Mouse (Mus musculus) E14TG2a.4 (cell line): ENCODE measurements around the gene Ly9.

ENCODE experiments used
- H3K27me3 ChIP-seq: 2 replicates; pipeline ENCODE4 v1.6.1; 2014; ENCODE audit warnings: low read length, control low read depth; ENCODE audit not compliant: insufficient read depth
- H3K36me3 ChIP-seq: 2 replicates; pipeline ENCODE4 v1.6.1; 2014; ENCODE audit warnings: low read length, control low read depth; ENCODE audit not compliant: insufficient read depth
- H3K4me1 ChIP-seq: replicated peaks from 2 replicates; pipeline ENCODE4 v1.6.1; 2014; ENCODE audit warnings: low read depth, low read length, control low read depth
- H3K4me3 ChIP-seq: replicated peaks from 2 replicates; pipeline ENCODE4 v1.5.1; 2014; ENCODE audit warnings: mild to moderate bottlenecking, low read length
- H3K9me3 ChIP-seq: 2 replicates; pipeline ENCODE4 v1.6.1; 2014; ENCODE audit warnings: low read length, control low read depth
- CTCF ChIP-seq: conservative IDR thresholded peaks from 2 replicates; pipeline ENCODE4 v1.5.1; 2014; ENCODE audit warnings: low read length
- NANOG ChIP-seq: IDR thresholded peaks from 2 replicates; pipeline ENCODE4 v1.6.1; 2014; ENCODE audit warnings: borderline replicate concordance, low read length, mixed read lengths
- POU5F1 ChIP-seq: IDR thresholded peaks from 2 replicates; pipeline ENCODE4 v1.6.1; 2014; ENCODE audit warnings: low read length, borderline replicate concordance

Gene Ly9

DNA sequence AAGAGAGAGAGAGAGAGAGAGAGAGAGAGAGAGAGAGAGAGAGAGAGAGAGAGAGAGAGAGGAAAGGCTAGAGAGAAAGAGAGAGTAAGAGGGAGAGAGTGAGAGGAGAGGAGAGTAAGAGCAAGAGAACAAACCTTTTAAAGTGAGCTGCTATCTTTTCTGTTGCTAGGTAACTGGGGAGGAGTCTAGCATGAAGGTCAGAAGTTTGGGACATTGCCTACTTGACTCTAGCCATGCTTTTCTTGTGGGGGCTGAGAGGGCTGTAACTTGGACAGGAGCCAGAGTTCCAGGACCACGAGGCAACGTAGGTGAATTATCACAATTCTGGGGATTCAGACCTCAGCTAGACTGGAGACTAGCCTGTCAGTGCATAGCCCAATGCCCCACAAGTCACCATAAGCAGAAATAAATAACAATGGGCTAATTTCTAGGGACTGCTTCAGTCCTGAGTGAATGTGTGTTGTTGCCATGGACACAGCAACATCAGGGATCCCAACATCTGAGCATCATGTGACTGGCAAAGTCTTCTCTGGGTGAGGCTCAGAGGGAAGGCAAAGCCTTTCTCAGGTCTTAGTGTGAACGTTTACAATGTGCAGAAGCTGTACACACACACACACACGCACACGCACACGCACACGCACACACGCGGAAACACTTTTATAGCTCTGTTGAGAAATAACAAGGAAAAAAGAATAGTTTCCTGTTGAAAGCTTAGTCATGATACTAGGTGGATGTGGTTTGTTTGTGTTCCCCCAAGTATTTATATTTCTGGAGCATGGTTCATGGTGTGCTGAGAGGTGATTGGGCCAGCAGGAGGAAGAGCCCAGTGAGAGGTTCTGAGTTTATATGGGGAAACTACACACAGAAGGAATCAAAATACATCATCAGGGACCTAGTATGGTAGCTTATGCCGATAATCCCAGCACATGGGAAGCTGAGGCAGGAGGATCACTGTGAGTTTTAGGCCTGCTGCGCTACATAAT lies 53.6 kb downstream of the Ly9 start:
- H3K36me3 ChIP-seq: no peaks in the 10 kb centered on the region
- no peaks in the 10 kb centered on the region for H3K27me3 ChIP-seq
- TF ChIP-seq NANOG (no peak), POU5F1 (no peak), CTCF (no peak)
- H3K4me1 ChIP-seq: 0 out of 2 replicates have a peak, but pooled peaks cover 5% of the 10 kb centered on the region
- no peak overlapping the region for H3K4me3 ChIP-seq
- H3K9me3 ChIP-seq: peaks cover 17% of the 10 kb centered on the region

DNA sequence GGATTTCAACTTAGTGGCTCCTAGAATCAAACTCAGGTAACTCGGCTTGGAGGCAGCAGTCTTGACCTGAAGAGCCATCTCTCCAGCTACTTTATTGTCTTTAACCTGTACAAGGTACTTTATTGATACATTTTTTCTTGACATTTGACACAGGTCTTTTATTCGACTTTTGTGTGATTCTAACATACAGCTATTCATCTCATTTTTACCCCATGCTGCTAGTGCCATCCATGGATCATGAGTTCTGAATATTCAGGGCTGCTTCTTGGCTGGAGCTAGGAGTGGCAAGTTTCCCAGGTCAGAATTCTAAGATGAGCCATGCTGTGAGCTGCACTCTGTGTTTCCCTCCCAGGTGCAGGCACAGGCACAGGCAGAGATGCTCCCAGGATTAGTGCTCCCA lies 55.0 kb downstream of the Ly9 start:
- no peaks in the 10 kb centered on the region for H3K4me1 ChIP-seq
- peaks cover 17% of the 10 kb centered on the region for H3K9me3 ChIP-seq
- TF ChIP-seq NANOG (no peak), CTCF (no peak), POU5F1 (no peak)
- H3K36me3 ChIP-seq: no peaks in the 10 kb centered on the region
- H3K4me3 ChIP-seq: no peak overlapping the region
- H3K27me3 ChIP-seq: no peaks in the 10 kb centered on the region

- no peaks in the 10 kb centered on the region for H3K4me1 ChIP-seq
- H3K27me3 ChIP-seq: no peaks in the 10 kb centered on the region
- no peak overlapping the region for H3K4me3 ChIP-seq
- TF ChIP-seq POU5F1 (no peak), NANOG (no peak), CTCF (no peak)
- peaks cover 17% of the 10 kb centered on the region for H3K9me3 ChIP-seq
- no peaks in the 10 kb centered on the region for H3K36me3 ChIP-seq
Observed at GRCm38 (mm10) chr1:171551326-171551725, 55.9 kb downstream of the Ly9 start.

- H3K9me3 ChIP-seq: peaks cover 43% of the 10 kb centered on the region
- TF ChIP-seq POU5F1 (no peak), NANOG (no peak), CTCF (no peak)
Observed at GRCm38 (mm10) chr1:171540694-171541093, 66.5 kb downstream of the Ly9 start.

More at GRCm38 (mm10) chr1:171540694-171541093, 66.5 kb downstream of the Ly9 start:
- no peaks in the 10 kb centered on the region for H3K27me3 ChIP-seq
- no peaks in the 10 kb centered on the region for H3K4me1 ChIP-seq
- no peak overlapping the region for H3K4me3 ChIP-seq
- H3K36me3 ChIP-seq: no peaks in the 10 kb centered on the region
